Mouse (Mus musculus): Measurements from ENCODE around the gene Kcnh1. TPM values are rescaled to one million over a fixed set of nuclear protein-coding genes. Genes with fewer than 3 reads are reported as not detected.

The Kcnh1 gene
- total and polyA plus RNA-seq, 3 experiments = 0.05 TPM; not detected in 2

GRCm38 (mm10) chr1:192314044-192314443, 123.5 kb downstream of the Kcnh1 start:
- TF ChIP-seq CTCF (IDR thresholded peaks at IDR 0.05; ENCODE audit: low read depth, low read length) (no peak), TAL1 (conservative IDR thresholded peaks at IDR 0.05; ENCODE audit: low read depth, low read length) (no peak), GATA2 (IDR thresholded peaks at IDR 0.05; ENCODE audit: borderline replicate concordance, low read depth, low read length) (no peak), POLR2AphosphoS5 (IDR thresholded peaks at IDR 0.05; ENCODE audit: insufficient replicate concordance, low read depth, low read length) (no peak), GATA1 (IDR thresholded peaks at IDR 0.05; ENCODE audit: borderline replicate concordance, low read length) (no peak)
- Histone ChIP-seq H3K9me3 (replicated peaks) (no peaks in the 10 kb centered on the region), H3K4me1 (ENCODE audit: insufficient read depth, low read depth, low read length) (no peaks in the 10 kb centered on the region), H3K4me3 (ENCODE audit: low read depth, low read length) (no peak overlapping the region), H3K27me3 (ENCODE audit: insufficient read depth, low read length) (no peaks in the 10 kb centered on the region), H3K36me3 (replicated peaks) (no peaks in the 10 kb centered on the region)
- ATAC-seq (ENCODE audit: extremely low read depth, insufficient number of reproducible peaks, low FRiP score, poor library complexity, severe bottlenecking) = no peak
- no peak for DNase-seq (ENCODE audit: low spot score)

GRCm38 (mm10) chr1:192315392-192316070, 125.0 kb downstream of the Kcnh1 start:
- DNase-seq (ENCODE audit: low spot score) (no peak), ATAC-seq (ENCODE audit: extremely low read depth, insufficient number of reproducible peaks, low FRiP score, poor library complexity, severe bottlenecking) (no peak)
- TF ChIP-seq POLR2AphosphoS5 (IDR thresholded peaks at IDR 0.05; ENCODE audit: insufficient replicate concordance, low read depth, low read length) (no peak), GATA1 (IDR thresholded peaks at IDR 0.05; ENCODE audit: borderline replicate concordance, low read length) (no peak), TAL1 (conservative IDR thresholded peaks at IDR 0.05; ENCODE audit: low read depth, low read length) (no peak), CTCF (IDR thresholded peaks at IDR 0.05; ENCODE audit: low read depth, low read length) (no peak), GATA2 (IDR thresholded peaks at IDR 0.05; ENCODE audit: borderline replicate concordance, low read depth, low read length) (no peak)
- no peaks in the 10 kb centered on the region for H3K36me3 ChIP-seq (replicated peaks)
- H3K9me3 ChIP-seq (replicated peaks) = no peaks in the 10 kb centered on the region
- H3K4me1 ChIP-seq (ENCODE audit: insufficient read depth, low read depth, low read length) = no peaks in the 10 kb centered on the region
- no peak overlapping the region for H3K4me3 ChIP-seq (ENCODE audit: low read depth, low read length)
- no peaks in the 10 kb centered on the region for H3K27me3 ChIP-seq (ENCODE audit: insufficient read depth, low read length)

- Histone ChIP-seq H3K27me3 (ENCODE audit: insufficient read depth, low read length) (no peaks in the 10 kb centered on the region), H3K4me1 (ENCODE audit: insufficient read depth, low read depth, low read length) (no peaks in the 10 kb centered on the region), H3K36me3 (replicated peaks) (no peaks in the 10 kb centered on the region), H3K9me3 (replicated peaks) (peaks cover 12% of the 10 kb centered on the region), H3K4me3 (ENCODE audit: low read depth, low read length) (no peak overlapping the region)
- ATAC-seq (ENCODE audit: extremely low read depth, insufficient number of reproducible peaks, low FRiP score, poor library complexity, severe bottlenecking) (no peak), DNase-seq (ENCODE audit: low spot score) (no peak)
- TF ChIP-seq GATA1 (IDR thresholded peaks at IDR 0.05; ENCODE audit: borderline replicate concordance, low read length) (no peak), GATA2 (IDR thresholded peaks at IDR 0.05; ENCODE audit: borderline replicate concordance, low read depth, low read length) (no peak), TAL1 (conservative IDR thresholded peaks at IDR 0.05; ENCODE audit: low read depth, low read length) (no peak), CTCF (IDR thresholded peaks at IDR 0.05; ENCODE audit: low read depth, low read length) (no peak), POLR2AphosphoS5 (IDR thresholded peaks at IDR 0.05; ENCODE audit: insufficient replicate concordance, low read depth, low read length) (no peak)
Observed at GRCm38 (mm10) chr1:192324223-192324622, 133.6 kb downstream of the Kcnh1 start.

DNA sequence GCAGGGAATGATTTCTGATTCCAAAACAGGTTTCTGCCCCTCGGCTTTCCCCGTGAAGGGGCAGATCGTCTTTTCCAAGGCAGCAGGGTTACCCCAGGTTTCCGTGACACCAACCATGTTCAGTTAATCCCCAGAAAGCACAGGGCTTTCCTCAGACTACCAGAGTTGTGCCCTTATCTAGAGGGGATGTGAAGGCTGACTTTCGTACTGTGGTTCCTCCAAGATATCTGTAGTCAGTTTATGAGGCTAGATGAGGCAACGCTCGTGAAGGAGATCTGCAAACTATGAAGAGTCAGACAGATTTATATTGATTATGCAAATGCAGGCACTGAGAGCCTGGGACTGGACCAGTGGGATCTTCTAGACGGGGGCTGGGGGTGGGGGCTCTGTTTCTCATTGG, 136.5 kb downstream of the Kcnh1 start:
- peaks cover 17% of the 10 kb centered on the region for H3K9me3 ChIP-seq (replicated peaks)
- no peaks in the 10 kb centered on the region for H3K27me3 ChIP-seq (ENCODE audit: insufficient read depth, low read length)
- ATAC-seq (ENCODE audit: extremely low read depth, insufficient number of reproducible peaks, low FRiP score, poor library complexity, severe bottlenecking) (no peak), DNase-seq (ENCODE audit: low spot score) (no peak)
- no peaks in the 10 kb centered on the region for H3K36me3 ChIP-seq (replicated peaks)
- H3K4me3 ChIP-seq (ENCODE audit: low read depth, low read length) = no peak overlapping the region
- H3K4me1 ChIP-seq (ENCODE audit: insufficient read depth, low read depth, low read length) = no peaks in the 10 kb centered on the region
- TF ChIP-seq POLR2AphosphoS5 (IDR thresholded peaks at IDR 0.05; ENCODE audit: insufficient replicate concordance, low read depth, low read length) (no peak), TAL1 (conservative IDR thresholded peaks at IDR 0.05; ENCODE audit: low read depth, low read length) (no peak), GATA2 (IDR thresholded peaks at IDR 0.05; ENCODE audit: borderline replicate concordance, low read depth, low read length) (no peak), CTCF (IDR thresholded peaks at IDR 0.05; ENCODE audit: low read depth, low read length) (no peak), GATA1 (IDR thresholded peaks at IDR 0.05; ENCODE audit: borderline replicate concordance, low read length) (no peak)

GRCm38 (mm10) chr1:192331207-192331606, 140.6 kb downstream of the Kcnh1 start:
- no peaks in the 10 kb centered on the region for H3K27me3 ChIP-seq (ENCODE audit: insufficient read depth, low read length)
- H3K4me3 ChIP-seq (ENCODE audit: low read depth, low read length) = no peak overlapping the region; the same call in 1 of the 2 replicates
- no peaks in the 10 kb centered on the region for H3K4me1 ChIP-seq (ENCODE audit: insufficient read depth, low read depth, low read length)
- DNase-seq (ENCODE audit: low spot score) = no peak
- TF ChIP-seq CTCF (IDR thresholded peaks at IDR 0.05; ENCODE audit: low read depth, low read length) = no peak
- no peak for TF ChIP-seq GATA2 (IDR thresholded peaks at IDR 0.05; ENCODE audit: borderline replicate concordance, low read depth, low read length)
- no peak for TF ChIP-seq POLR2AphosphoS5 (IDR thresholded peaks at IDR 0.05; ENCODE audit: insufficient replicate concordance, low read depth, low read length)
- no peak for TF ChIP-seq GATA1 (IDR thresholded peaks at IDR 0.05; ENCODE audit: borderline replicate concordance, low read length)
- no peak for TF ChIP-seq TAL1 (conservative IDR thresholded peaks at IDR 0.05; ENCODE audit: low read depth, low read length)
- H3K9me3 ChIP-seq (replicated peaks) = peaks cover 22% of the 10 kb centered on the region
- ATAC-seq (ENCODE audit: extremely low read depth, insufficient number of reproducible peaks, low FRiP score, poor library complexity, severe bottlenecking) = no peak
- no peaks in the 10 kb centered on the region for H3K36me3 ChIP-seq (replicated peaks)

DNA sequence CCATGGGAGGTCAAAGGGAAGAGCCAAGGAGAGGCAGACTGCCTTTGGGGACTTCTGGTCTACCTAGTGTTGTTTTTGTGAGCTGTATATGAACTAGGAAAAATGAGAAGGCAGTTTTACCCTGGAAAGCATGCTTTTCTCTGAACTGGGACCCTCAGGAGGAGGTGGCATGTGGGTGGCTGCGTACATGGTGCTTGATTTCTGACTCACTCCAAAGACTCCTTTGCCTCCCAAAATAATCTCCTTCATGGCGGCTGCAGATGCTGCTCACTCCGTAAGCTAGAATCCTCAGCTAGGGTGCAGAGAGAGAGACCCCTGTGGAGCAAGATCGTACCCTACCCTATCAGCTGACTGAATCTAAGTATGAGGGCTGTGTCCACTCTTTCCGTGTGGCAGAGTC, 145.5 kb downstream of the Kcnh1 start:
- H3K36me3 ChIP-seq (replicated peaks) = no peaks in the 10 kb centered on the region
- H3K9me3 ChIP-seq (replicated peaks) = peaks cover 17% of the 10 kb centered on the region
- H3K4me1 ChIP-seq (ENCODE audit: insufficient read depth, low read depth, low read length) = no peaks in the 10 kb centered on the region
- ATAC-seq (ENCODE audit: extremely low read depth, insufficient number of reproducible peaks, low FRiP score, poor library complexity, severe bottlenecking) (no peak), DNase-seq (ENCODE audit: low spot score) (no peak)
- no peak overlapping the region for H3K4me3 ChIP-seq (ENCODE audit: low read depth, low read length)
- no peaks in the 10 kb centered on the region for H3K27me3 ChIP-seq (ENCODE audit: insufficient read depth, low read length)
- TF ChIP-seq CTCF (IDR thresholded peaks at IDR 0.05; ENCODE audit: low read depth, low read length) = no peak
- no peak for TF ChIP-seq GATA1 (IDR thresholded peaks at IDR 0.05; ENCODE audit: borderline replicate concordance, low read length)
- no peak for TF ChIP-seq TAL1 (conservative IDR thresholded peaks at IDR 0.05; ENCODE audit: low read depth, low read length)
- TF ChIP-seq GATA2 (IDR thresholded peaks at IDR 0.05; ENCODE audit: borderline replicate concordance, low read depth, low read length) = no peak
- TF ChIP-seq POLR2AphosphoS5 (IDR thresholded peaks at IDR 0.05; ENCODE audit: insufficient replicate concordance, low read depth, low read length) = no peak

Data from G1E (cell line).